Mouse (Mus musculus) embryo, embryonic 10.5 days (tissue): ENCODE measurements at regions not wholly inside any gene's neighbourhood (a gene's known extent, or its start where the extent isn't known, plus 50 kb on each side); places are given as distances from the start of the nearest gene placed in this dataset.

Experiments
- DNase-seq: peaks from one replicate; pipeline ENCODE4 v3.0.0-alpha.2; 2015; ENCODE audit warnings: low spot score

DNA sequence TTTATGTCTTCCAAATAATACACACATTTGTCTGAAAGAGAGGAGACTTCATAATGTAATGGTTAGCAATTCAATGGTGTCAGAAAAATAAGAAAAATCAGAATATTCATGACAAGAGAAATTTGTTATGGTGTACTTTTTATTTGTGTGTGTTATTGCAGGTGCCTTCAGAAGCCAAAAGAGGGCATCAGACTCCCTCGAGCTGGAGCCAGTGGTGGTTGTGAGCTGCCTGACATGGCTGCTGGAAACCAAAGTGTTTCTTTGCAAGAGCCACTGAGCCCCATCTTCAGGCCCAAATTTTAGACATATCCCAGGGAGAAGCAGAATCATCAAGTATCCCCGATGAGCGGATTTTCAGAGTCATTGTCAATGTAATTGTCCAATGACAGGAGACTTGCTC lies 81.9 kb downstream of the Tm2d3 start:
- no peak for DNase-seq

DNA sequence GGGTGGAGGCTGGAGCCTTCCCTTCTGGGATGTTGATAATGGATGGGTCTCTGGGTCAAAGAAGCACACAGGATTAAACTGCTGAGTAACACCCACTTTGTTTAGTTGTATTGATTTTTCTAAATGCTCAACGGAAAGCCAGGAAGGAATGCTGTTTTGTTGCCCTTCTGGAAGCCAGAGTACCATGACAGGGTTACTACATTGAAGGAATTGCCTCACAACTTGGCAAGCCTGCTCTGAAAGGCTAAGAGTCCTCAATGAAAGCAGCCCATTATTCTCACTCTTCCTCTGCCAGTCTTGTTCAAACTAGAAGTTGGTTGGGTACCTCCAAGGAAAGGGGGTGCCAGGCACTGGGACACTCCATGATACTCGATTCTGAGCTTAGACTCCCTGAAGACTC lies 83.0 kb downstream of the Tm2d3 start:
- DNase-seq = no peak

DNA sequence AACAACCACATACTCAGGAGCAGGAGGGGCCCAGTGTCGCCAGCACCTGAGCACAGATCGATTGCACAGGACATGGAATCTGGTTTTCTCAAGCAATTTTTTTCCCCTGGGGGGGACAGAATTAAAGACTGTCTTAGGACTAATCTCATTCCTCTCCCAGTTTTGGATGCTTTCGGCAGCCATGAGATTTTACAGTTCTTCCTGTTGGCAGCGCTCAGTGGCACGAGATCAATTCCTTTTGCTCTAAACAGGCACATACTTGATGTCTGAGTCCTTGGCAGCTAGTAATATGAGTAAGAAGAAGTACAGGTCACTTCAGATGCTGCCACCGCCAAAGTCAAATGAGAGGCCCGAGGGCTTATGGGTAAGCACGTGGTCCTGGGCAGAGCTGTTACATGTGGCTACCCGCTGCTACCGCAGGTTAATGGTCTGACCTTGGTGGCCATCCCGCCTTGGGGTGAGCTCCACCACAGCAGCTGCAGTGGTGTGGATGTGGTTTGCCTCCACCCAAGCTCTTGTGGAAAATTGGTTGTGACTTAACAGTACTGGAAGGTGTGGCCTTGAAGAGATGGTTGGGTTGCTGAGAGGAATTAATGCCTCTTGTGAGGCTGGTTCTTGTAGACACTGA lies 83.5 kb downstream of the Tm2d3 start:
- DNase-seq = no peak

DNA sequence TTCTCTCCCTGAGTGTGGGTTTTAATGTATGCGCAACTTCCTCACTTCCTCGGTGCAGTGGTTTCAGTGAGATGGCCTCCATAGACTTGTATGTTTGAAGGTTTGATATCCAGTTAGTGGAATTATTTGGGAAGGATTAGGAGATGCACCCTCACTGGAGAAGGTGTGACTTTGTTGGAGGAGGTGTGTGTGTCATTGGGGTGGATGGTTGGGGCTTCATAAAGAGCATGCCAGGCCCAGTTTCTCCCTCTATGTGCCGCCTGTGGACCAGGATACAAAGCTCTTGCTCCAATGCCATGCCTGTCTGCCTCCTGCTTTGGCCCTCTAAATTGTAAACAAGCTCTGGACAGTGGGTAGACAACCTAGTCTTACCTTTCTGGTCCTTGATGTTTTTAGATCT lies 84.0 kb downstream of the Tm2d3 start:
- DNase-seq = no peak

DNA sequence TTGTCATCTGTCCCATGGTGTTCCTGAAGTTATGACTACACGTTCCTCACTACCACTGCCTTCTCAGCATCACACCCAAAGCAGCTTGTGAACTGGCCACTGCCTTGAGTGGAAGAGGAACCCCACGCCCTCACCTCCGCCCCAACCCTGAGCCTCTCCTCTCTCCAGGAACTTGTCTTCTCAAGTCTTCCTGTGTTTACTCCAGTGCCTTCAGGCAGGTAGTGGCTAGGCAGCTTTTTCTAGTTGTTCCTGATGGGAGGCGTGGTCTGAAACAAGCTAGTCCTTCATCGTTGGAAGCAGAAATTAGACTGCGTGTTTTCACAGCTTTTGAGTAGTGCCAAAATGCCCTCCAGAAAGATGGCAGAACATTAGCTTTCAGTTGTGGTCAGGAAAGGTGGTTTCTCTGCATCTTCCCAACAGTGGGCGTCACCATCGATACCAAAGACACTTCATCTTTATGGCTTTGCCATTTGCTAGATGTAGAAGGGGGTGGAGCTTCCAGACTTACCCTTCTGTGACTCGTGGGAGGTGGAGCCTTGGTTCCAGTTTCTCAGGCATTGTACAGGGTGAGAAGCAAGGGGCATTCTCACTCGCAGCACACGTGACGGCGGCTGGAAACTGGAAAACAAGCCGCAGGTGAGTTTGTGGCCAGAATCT lies 81.7 kb upstream of the Pcsk6 start:
- DNase-seq = no peak

DNA sequence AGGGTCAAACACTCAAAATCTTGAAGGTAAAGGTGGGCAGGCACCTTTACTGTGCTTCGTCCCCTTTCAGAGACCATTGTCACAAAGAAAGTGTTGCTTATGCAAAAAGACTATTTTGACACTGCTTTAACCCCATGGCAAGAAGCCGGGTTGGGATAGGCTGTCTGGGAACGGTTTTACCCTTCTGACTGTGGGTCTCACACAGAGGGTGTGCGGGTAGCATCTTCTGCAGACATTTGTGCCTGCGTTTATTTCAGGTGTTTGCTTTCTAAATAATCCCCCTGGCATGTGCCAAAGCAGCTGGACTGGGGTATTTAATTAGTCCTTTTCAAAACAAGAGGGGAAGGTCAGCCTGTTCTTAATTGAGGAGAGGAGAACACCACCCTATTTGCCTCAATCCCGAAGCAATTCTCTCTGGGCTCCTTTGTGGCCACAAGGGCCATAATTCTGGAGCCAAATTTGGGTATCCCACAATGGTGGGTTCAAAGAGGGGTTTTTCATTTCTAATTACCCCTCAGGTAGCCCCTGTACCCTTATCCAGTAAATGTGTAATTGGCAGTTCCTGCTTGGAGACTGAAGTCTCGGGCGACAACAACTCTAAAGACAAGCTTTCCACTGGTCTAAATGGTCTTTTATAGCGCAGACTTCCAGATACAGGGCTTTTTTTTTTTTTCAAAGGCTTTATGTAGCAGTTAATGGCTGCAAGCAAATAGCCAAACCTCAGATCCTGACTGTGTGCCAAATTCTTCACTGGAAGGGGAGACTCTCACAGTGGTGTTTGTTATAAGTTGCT lies 80.8 kb upstream of the Pcsk6 start:
- no peak for DNase-seq

DNA sequence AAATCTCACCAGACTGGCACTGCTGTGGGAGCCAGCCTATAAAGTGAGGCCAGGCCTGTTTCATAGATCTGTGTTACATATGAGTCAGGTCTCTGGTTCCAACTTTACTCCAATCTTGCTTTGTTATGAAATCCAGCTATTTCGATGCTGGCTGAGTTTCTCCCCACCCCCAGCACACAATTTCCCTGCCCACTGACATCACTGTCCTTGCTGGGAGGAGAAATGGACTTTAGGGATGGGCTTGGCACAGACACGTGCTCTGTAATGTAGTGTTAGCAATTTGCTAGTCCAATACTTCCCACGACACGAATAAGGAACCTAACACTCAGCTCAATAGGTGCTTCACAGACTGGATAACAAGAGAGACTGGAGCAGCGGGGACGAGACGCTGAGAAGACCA lies 79.5 kb upstream of the Pcsk6 start:
- DNase-seq = no peak

DNA sequence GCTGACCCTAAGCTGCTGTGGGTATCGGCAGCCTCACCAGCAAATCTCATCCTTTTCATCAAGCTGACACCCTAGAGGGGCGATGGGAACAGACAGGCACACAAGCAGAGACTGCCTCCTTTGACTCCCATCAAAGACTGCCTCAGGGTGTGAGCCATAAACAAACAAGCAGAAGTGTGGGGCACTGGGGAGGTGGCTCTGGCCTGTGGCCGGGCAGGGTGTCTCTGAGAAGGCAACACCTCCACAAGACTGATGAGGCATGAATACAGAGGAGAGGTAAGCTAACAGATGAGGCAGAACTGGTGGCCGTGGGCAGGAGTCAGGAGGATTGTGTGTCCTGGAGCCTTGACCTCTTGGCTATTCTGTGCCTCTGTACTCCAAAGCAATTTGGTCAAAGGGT lies 77.8 kb upstream of the Pcsk6 start:
- no peak for DNase-seq

DNA sequence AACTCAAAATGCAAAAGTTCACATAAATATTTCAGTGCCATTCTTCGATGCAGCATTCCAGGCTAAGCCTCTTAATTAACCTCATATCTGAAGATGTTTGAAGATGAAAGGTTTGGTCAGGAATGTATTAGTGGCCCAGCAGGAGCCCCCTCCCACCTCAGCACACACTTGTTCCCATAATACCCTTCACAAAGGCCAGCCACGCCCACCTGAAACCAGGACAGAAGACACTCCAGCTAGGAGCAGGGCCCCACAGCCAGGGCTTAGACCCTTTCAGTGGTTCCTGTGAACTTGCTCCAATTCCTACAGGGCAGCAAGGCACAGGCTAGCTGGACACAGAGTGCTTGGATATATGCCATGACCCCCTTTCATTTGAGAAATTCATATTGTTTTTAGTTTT lies 74.6 kb upstream of the Pcsk6 start:
- DNase-seq = peak; percentile 25

DNA sequence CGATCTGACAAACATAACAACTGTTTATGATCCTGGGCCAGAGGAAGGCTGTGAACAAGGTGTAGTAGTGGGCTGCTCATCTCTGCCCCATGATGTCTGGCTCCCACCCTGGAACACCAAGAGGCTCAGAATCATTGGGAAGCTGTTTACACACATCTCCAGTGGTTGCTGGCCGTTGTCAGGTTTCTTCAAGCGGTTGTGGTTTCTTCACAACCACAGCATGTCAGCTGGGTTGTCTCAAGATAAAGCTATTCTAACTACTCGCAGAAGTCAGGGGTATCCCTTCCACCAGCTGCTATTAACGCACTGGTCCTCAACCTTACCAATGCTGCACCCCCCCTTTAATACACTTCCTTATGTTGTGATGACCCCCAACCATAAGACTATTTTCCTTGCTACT lies 73.7 kb upstream of the Pcsk6 start:
- no peak for DNase-seq

DNA sequence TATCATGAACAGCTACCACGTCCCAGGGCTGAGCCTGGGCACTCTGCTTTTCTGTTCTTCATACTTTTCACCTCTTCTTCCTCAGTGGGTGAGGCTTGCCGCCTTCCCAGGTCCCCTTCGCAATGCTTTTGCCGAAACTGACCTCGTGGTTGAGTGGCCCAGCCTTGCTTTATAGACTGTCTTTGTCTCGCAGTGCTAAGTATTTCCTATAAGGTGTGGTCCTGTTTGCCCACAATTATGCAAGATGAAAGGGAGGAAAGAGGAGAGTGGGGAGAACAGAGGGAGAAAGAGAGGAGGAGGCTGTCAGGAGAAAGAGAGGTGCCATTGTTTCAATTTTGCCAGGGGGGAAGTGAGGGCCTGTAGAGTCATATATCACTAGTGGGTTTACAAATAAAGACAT lies 71.3 kb upstream of the Pcsk6 start:
- no peak for DNase-seq

DNA sequence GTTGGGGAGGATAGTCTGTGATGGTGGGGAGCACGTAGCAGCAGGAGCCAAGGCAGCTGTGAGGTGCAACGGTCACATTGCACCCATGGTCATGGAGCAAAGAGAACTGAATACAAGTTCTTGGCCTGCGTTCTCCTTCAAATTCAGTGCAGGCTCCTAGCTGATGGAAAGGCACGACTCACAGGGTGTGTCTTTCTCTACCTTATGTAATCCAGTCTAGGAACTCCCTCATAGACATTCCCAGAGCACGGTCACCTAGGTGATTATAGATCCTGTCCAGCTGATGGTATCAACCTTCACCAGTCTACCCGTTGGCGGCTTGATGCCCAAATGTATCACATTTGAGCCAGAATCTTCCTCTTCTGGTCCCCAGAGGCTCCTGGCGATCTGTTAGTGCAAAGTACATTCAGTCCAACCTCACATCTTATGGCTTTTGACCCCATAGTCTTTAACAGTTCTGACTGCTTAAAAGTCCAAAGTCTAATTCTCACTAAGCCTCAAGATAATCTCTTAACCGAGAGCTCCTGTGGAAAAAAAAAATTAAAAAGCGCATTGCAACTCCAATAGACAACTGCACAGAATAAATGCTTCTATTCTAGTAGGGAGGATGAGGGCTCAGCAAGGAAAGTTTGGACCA lies 69.2 kb upstream of the Pcsk6 start:
- no peak for DNase-seq

DNA sequence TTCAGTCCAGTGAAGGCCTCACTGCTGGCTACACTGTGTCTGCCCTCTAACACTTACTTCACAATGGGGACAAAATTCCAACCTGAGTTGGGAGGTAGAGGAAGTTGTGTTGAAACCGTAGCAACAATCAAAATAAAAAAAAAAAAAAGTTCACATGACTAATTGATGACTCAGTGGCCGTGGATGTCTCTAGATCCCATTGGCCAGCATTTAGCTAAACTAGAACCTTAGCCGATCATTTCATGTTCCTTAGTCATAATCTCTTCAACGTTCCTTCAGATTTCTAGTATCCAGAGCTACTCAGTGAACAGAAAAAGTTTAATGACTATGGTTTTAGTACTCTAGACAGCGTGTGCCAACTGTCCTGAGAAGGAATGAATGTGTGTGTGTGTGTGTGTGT lies 59.2 kb upstream of the Pcsk6 start:
- no peak for DNase-seq

DNA sequence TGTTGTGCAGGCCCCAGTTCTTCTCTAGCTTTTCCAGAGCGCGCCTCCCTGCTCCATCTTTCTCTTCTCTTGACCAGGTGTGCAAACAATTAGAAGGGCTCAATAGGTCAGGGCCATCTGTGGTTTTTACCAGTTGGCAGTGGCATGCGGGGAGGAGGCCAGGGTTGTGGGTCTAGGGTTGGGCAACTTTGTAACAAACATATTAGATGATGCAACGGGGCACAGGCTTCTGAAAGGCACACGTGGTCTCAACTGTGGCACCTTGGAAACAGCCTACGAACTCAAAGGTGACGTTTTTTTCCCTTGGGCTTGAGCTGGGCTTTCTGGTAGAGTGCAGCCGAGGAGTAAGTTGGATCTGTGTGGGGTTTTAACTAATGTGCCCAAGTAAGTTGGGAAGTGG lies 58.7 kb upstream of the Pcsk6 start:
- no peak for DNase-seq

DNA sequence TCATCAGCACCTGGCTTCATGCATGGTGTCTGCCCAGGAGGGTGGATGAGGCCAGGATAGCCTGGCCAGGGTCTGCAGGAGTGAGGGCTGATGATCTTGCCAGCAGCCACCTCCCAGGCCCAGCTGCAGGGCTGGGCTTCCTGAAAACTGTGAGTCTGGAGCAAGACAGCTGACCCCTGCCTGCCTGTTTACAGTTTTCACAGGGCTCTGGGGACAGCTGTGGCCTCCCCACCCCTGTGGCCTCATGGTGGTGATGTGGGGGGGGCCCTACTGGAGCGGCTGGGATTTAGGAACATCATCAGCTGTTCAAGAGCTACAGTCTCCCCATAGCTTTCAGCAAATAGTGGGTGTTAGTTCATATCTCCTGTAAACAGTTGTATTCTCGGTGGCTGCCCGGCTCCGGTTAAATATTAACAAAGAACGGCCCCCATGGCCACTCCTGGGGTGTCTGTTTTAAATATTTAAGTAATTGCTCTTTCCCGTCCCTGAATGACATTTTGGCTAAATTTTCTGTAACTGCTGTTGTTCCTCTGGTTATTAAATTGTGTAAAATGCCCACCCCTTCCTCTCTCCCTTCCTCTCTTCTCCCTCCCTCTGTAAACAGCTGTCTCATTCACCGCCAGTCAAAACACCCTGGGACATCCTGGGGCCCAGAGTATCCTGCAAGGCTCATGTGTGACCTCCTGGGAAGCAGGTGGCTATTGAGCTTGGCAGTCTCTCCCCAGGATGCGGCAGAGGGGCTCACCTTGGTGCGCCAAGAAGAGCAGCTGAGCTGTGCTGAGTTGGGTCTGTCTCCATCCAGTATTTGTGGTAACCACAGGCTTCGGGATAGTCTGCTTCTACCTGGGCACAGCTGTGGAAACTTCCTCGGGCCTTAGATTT lies 57.9 kb upstream of the Pcsk6 start:
- peak; percentile 28 for DNase-seq
